Mouse (Mus musculus): ENCODE measurements around the gene Olfr807. TPM values are rescaled to one million over a fixed set of nuclear protein-coding genes. Genes with fewer than 3 reads are reported as not detected.

The Olfr807 gene
- not detected for total RNA-seq (2021)
- long read RNA-seq, experiment 1: 0 reads
- long read RNA-seq, experiment 2: 0 reads

DNA sequence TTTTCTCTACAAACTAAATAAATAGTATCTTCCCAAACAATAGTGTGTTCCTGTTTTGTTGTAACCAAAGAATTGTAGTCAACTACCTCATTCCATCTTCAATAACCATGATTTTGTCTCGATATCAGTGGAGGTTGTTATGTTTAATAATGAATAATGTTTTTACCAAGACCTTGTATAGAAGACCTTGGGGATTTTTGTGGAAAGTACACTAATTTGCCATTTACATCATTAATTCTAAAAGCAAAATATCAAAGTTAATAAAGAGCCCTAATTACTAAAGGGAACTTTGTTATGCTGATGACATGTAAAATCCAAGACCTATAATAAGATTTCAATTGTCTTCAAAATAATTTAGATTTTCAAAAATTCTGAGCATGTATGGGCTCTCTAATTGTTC is at the start of gene Olfr807:
Gene Olfr807 (minus strand): TSS at position 101 of the 400 bp plus-strand sequence.
- DNase-seq: no peak

DNA sequence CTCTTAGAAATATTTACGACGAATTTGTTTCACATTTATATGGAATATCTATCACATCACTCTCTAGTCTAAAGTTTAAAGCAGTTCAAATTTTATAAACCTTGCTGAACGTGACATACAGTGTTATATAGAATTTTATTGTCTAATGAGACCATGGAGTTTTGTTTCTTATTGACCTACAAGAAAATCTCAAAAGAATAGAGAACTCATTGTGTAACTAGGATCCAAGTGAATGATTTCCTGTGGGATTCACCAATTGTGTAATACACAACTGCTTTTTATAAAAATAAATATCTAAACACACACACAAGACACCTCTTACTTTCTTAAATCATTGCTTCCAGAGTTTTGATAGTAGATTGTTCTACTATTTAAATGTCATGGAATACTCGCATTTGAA is 46.7 kb upstream of the Olfr807 start, which contains the start of gene Olfr811:
Gene Olfr811 (minus strand): TSS at position 101 of the 400 bp plus-strand sequence.
- no peak for DNase-seq

DNA sequence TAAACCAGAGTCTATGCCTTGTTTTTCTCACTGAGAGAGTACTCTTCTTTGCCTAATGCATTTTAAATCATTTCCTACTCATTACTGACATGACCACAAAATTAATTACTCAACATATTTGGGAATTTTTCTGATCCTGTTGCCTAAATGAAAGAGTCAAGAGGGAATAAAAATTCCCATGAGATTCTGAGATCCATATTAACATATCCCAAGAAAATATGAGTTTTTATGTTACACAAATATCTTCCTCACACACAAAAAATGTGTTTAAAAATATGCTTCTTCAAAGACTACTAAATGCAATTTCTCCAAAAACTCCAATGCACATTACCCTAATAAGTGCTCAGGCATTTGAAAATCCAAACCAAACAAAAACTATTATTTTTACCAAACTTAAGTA is 37.2 kb upstream of the Olfr807 start, which contains the start of gene Olfr810:
Gene Olfr810 (minus strand): TSS at position 101 of the 400 bp plus-strand sequence.
- DNase-seq: no peak

DNA sequence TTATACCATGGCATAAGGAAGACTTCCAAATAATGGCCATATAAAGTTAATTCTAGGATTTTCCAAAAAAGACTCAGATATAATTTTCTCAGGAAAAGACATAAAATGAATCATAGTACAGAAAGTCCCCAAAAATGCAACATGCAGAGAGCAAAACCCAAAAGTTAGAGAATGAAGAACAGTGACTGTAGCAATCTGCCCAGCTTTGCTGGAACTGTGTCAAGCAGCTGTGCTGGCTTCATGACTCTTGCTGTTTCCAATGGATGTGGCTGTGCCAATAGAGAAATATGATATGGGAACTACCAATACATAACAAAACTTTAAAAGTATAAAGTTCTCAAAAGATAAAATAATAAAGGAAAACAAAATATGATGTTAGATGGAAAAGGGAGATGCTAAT is 20.5 kb upstream of the Olfr807 start:
- DNase-seq: no peak

DNA sequence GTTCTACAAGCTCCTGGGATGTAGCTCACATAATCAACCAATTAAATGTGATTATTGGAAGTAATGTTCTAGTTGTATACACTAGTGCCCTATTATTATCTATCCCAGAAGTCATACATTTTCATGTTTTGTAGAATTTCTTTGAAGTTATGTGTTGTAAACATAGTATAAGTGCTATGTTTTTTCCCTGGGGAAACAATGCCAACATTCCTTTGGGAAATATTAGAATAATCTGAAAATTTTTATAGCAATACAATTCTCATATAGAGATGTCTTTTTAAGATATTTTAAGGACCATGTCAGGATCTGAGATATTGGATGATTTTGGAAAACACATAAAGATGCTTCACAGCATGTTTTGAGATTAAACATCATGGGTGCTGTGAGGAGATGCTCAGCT is 16.7 kb upstream of the Olfr807 start, which contains the start of gene Olfr809:
Gene Olfr809 (plus strand): TSS at position 301 of the 400 bp plus-strand sequence.
- no peak for DNase-seq

DNA sequence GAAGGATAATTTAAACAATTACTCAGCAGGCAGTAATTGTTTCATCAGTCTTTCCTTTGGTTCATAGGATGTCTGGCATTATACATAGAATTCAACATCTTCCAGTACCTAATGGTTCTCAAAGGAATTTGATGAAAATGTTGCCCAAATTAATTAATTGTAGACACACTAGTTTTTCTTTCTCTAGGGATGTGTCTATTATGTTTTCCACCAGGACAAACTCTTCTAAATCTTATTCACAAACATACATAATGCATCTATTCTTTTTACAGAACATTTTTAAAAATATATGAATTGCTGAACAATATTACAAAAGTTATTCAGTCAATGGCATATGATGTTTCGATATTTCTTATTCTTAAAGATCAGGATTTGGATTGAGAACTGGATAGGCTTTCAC is 7.6 kb upstream of the Olfr807 start, which contains the start of gene Olfr808:
Gene Olfr808 (plus strand): TSS at position 301 of the 400 bp plus-strand sequence.
- no peak for DNase-seq

DNA sequence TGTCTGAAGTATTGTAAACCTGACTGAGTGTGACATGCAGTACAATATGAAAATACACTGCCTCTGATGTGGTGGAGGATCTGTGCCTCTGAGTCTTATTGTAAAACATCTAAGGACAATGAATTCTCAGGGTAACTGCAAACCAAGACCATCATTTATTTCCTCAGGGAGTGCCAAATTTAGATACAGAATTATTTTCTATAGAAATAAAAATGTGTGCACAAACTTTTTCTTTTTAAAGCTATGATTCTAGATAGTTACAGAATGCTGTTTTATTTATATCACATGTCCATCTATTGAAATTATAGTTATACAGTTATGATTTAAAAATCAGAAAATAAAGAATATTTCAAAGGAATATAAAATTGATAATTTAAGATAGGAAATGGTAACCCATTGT is 15.8 kb downstream of the Olfr807 start, which contains the start of gene Olfr806:
Gene Olfr806 (minus strand): TSS at position 101 of the 400 bp plus-strand sequence.
- DNase-seq: no peak

DNA sequence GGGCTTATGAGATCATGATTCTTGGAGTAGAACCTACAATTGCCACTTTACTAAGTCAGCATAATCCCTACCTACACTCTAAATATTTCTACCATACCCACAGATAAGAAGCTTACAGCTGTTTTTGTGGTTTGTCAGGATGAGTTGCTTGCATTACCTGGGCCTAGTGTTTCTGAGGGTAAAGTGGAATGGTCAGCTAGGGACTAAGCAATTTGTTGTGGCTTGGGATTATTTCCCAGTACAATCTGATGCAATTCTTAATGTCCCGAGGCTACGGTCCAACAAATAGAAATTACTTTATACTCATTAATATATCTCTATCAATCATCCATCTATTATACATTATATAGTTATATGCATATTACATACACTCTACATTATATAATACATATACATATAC is 28.3 kb downstream of the Olfr807 start, which contains the start of gene Olfr805:
Gene Olfr805 (minus strand): TSS at position 101 of the 400 bp plus-strand sequence.
- no peak for DNase-seq

Small RNA genes lying within 50 kb of the gene (microRNA-seq; reads per million reads assigned to microRNA genes)
- 0 reads per million in 2 experiments for gene Gm24485

Other genes starting within 250 kb of the Olfr807 start
- not detected for gene Olfr791, start 236.0 kb downstream of the Olfr807 start, total RNA-seq (2021)
- gene Olfr792, start 218.6 kb downstream of the Olfr807 start, total RNA-seq (2021): not detected
- not detected for gene Olfr794, start 190.1 kb downstream of the Olfr807 start, total RNA-seq (2021)
- gene Olfr796, start 145.2 kb downstream of the Olfr807 start, total RNA-seq (2021): not detected
- not detected for gene Olfr798, start 129.9 kb downstream of the Olfr807 start, total RNA-seq (2021)
- gene Olfr799, start 120.3 kb downstream of the Olfr807 start, total RNA-seq (2021): not detected
- not detected for gene Olfr800, start 100.1 kb downstream of the Olfr807 start, total RNA-seq (2021)
- gene Olfr801, start 83.9 kb downstream of the Olfr807 start, total RNA-seq (2021): not detected
- not detected for gene Olfr802, start 69.6 kb downstream of the Olfr807 start, total RNA-seq (2021)
- not detected for gene Olfr803, start 63.5 kb downstream of the Olfr807 start, total RNA-seq (2021)
- not detected for gene Olfr804, start 54.6 kb downstream of the Olfr807 start, total RNA-seq (2021)
- not detected for gene Olfr805, start 28.4 kb downstream of the Olfr807 start, total RNA-seq (2021)
- not detected for gene Olfr806, start 15.9 kb downstream of the Olfr807 start, total RNA-seq (2021)
- not detected for gene Olfr808, start 7.7 kb upstream of the Olfr807 start, total RNA-seq (2021)
- not detected for gene Olfr809, start 16.8 kb upstream of the Olfr807 start, total RNA-seq (2021)
- not detected for gene Olfr810, start 37.1 kb upstream of the Olfr807 start, total RNA-seq (2021)
- not detected for gene Olfr811, start 46.6 kb upstream of the Olfr807 start, total RNA-seq (2021)
- gene Olfr812, start 88.3 kb upstream of the Olfr807 start, total RNA-seq (2021): not detected
- gene Olfr813, start 97.6 kb upstream of the Olfr807 start, total RNA-seq (2021): not detected
- not detected for gene Olfr814, start 122.1 kb upstream of the Olfr807 start, total RNA-seq (2021)
- not detected for gene Olfr815, start 148.1 kb upstream of the Olfr807 start, total RNA-seq (2021)
- gene Olfr816, start 157.8 kb upstream of the Olfr807 start, total RNA-seq (2021): not detected
- gene Olfr818, start 191.3 kb upstream of the Olfr807 start, total RNA-seq (2021): not detected
- not detected for gene Olfr819, start 209.5 kb upstream of the Olfr807 start, total RNA-seq (2021)
- gene Olfr247, start 218.3 kb upstream of the Olfr807 start, total RNA-seq (2021): not detected
- not detected for gene Gm10310, start 227.3 kb upstream of the Olfr807 start, total RNA-seq (2021)

Data from heart, adult 18-20 months (tissue).